Mouse (Mus musculus): ENCODE data around the gene Phactr1.
"Not testable (repeated sequence)": the region's sequence is repeated elsewhere in the genome, so short reads cannot be mapped to it uniquely, and the experiment has no call there.

The Phactr1 gene

DNA sequence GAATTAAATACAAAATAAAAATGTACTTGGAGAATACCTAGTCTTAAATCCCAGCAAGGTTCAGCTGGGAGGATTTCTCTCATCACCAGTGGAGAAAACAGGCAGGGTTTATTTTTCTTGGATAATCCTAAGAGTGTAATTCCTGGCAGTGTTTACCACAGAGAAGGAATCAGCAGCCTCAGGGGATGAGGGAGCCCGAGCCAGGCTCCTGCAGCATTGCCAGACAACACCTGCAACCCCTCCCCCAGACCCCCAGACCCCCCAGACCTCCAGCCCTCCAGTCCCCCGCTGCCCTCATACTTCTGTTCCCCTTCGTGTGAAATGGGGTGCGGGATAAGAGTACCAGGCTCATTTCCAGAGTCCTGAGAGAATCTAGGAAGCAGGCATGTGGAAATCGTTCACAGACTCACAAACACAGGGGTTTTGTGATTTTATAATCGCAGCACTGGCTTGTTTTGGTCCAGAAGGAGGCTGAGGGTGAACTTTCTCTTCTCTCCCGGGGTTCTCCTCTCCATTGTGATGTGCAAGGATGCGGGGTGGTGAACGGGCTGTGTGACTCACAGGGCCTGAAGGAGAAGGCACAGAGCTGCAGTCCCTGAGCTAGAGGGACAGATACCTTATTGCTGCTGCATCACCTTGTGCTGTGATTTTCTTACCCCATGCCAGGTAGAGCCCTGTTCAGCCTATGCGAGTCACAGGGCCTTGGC lies 249.3 kb downstream of the Phactr1 start:
- peak; percentile 23 for DNase-seq (ENCODE audit: low read depth)

DNA sequence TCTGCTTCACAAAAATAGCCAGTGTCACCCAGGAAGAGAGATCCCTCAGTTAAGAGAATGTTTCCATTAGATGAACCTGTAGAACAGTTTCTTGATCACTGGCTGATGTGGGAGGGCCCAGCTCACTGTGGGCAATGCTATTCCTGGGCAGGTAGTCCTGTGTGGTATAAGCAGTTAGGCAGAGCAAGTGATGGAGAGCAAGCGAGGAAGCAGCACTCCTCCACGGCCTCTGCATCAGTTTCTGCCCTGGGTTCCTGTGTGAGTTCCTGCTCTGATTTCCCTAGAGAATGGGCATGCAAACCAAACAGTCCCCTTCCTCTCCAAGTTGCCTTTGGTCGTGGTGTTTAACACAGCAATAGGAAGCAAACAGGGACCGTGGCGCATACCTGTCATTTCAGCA lies 251.6 kb downstream of the Phactr1 start:
- DNase-seq (ENCODE audit: low read depth), result no peak

DNA sequence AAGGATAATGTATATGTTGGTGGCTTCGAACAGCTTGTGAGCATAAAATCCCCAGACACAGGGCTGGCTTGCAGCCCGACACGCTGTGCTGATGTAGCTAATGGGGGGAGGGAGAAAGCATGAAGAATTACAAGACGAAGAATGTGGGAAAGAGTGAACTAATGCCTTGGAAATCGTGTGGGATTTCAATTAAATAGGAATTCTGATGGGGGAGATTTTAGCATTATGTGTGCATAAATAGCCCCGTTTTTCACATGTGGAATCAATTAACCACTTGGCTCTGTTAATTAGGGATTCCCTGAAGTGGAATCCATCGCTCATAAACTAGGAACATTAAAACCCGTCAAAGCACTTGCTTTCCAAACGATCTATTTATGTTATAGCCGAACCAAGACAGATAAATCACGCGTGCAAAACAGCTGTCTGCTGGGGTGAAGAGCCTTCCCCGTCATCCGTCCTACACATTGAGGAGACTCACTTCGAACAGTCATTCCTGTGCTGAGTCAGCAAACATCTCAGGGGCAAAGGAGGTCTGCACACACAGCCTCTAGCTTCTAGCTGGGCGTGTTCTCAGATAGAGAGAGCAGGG lies 254.2 kb downstream of the Phactr1 start:
- DNase-seq (ENCODE audit: low read depth), result no peak

DNA sequence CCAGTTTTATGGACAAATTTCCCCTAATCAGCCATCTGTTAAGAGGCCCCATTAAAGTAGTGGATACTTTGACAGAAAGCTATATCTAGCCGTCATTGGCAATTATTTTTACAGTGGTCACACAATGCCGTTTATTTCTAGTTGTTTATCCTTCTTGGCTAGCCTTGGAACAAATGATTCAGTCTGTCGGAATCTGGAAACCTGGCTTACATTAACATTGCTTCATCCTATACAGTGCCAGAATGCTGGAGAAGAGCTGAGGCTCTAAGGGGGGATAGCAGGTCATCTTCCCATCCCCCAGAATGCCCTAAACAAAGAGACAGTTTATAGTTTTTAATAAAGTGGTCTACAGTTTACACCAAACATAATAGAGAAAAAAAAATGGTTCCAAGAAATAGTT lies 257.4 kb downstream of the Phactr1 start:
- DNase-seq (ENCODE audit: low read depth), result no peak

DNA sequence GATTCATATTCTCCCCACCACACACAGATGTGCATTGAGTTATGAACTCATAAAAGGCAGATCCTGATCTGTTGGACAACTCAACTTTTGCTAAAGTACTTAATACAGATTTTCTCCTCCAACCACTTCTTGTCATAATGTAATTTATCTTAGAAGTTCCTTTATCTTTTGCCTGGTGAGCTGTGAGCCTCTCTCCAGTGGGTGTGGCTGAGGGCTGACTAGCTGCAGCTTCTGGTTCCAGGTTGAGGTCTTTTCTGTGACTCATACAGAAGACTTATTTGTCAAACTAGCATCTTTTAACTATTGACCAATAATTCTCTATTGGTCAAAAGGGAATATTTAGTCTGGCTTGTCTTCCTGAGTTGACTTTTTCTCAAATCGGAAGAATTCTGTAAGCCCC lies 257.9 kb downstream of the Phactr1 start:
- DNase-seq (ENCODE audit: low read depth), result no peak

DNA sequence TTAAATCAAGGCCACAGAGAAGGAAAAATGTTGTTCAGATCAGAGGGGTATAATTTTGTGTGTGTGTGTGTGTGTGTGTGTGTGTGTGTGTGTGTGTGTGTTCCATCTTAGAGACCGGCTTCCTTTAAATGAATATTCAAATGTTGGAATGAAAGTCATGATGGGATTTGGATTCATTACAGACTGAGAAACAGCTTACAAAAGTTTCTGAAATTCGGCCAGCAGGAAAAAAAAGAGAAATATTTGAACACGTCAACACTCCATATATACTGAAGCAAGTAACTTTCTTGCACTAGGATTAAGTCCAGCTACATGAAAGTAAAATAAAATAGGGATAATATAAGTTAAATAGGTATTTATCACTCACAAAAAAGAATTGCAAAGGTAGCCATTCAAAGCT lies 259.8 kb downstream of the Phactr1 start:
- DNase-seq (ENCODE audit: low read depth), result no peak

DNA sequence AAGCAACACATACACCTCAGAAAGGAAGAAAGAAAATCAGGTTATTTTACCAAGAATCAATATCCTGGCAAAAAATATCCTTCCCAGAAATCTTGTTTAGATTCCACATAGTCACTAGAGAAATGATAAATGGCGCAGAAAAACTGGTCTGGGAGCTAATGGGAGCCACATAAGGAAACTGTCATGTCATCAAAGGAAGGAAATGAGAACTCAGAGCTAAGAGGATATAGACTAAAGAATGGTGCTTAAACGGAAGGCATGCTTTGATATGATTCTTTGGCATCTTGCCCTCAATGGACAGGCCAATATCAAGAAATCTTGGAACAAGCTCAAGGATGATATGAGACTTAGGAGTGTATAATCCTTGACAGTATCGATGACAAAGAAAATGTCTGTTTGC lies 263.7 kb downstream of the Phactr1 start:
- no peak for DNase-seq (ENCODE audit: low read depth)

DNA sequence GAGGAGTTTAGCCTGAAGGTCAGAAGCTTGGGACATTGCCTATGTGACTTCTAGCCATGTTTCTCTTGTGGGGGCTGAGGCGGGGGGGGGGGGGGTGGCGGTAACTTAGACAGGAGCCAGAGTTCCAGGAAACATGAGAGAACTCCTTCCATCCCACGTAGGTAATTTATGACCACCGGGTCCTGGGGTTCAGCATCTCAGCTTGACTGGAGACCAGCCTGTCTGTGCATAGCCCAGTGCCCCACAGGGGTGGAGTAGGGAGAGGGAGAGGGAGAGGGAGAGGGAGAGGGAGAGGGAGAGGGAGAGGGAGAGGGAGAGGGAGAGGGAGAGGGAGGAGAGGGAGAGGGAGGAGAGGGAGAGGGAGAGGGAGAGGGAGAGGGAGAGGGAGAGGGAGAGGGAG lies 264.8 kb downstream of the Phactr1 start:
- not testable (repeated sequence) for DNase-seq (ENCODE audit: low read depth)

DNA sequence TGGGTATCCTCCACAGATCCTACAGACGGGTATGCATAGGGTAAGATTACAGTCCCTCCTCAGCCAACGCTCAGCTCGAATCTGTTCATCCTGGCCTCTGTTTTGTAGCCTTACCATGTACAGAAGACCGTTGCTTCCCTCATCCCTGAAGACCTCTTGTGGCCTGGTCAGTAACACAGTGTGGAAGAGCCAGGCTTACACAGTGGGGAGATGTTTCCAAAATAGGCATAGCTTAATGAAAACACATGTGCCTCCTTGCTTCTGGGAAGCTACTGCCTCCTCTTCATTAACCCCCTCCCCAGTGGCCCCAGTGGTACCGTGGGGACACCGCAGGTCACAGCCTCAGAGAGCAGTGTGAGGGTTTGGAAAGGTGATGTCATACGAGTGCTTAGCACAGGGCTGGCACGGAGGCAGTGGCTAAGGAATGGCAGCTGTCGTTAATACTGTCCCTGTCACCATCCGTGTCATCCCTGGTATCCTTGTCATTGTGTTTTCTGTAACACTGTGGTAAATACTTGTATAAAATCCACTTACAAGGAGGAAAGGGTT lies 268.4 kb downstream of the Phactr1 start:
- no peak for DNase-seq (ENCODE audit: low read depth)

DNA sequence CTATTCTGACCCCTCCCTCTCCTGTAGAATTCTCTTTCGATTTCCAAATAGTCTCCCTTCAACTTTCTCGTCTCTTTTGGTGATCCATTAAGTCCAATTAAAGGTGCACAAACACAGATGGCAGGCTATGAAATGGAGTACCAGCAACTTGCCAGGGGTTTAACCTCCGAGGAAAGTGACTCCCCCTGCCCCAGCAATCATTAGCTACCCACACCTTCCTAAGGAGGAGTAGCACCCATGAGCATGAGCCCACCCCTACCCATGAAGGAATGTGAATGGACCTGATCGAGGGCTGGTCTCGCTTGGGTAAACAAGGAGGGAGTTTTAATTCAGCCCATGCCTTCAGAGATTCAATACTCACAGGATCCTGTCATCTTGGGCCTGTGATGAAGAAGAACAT lies 268.9 kb downstream of the Phactr1 start:
- no peak for DNase-seq (ENCODE audit: low read depth)

DNA sequence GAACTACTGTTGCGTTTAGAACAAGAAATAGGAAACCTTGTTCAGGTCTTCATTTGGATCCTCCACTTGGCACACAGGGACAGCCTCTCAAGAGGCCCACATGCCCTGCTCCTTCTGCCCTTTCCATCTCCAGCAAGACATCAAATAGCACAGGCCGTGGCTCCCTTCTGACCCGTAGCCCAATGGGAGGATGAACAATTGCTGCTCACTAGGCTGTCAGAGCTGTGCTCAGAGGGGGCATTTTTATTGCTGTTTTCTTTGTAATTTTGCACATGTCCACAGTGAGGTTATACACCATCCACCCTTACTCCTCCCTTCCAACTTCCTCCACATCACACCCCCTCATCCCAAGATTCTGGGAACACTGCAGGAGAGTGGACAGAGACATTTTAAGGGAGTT lies 269.6 kb downstream of the Phactr1 start:
- no peak for DNase-seq (ENCODE audit: low read depth)

DNA sequence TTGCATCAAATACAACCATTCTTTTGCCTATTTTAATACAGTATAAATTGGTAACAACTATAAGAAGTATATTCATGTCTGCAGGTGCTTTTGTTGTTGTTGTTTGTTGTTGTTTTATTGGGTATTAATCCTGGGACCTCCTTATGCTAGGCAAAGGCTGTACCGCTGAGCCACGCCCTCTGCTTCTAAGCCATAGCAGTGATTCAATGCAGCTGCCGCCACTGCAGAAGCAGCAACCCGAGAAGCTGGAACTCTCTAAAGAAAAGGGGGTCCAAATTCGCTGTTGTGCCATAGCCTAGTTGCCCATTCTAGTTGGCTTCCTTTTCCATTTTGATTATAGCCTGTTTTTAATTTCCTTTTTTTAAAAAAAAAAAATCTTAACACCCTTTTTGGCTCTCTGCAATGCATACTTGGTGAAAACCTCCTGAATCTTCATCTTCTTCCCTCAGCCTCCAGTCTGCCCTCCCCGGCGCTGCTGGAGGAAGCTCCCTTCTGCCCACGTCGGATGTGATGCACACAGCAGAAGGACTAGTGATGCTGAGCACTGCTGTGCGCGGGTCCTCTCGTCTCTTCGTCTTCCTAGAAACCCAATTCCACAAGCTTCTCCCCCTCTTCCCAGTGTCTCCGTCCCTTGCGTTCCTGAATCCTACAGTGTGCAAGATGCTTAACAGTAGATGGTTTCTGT lies 271.8 kb downstream of the Phactr1 start:
- DNase-seq (ENCODE audit: low read depth), result no peak

DNA sequence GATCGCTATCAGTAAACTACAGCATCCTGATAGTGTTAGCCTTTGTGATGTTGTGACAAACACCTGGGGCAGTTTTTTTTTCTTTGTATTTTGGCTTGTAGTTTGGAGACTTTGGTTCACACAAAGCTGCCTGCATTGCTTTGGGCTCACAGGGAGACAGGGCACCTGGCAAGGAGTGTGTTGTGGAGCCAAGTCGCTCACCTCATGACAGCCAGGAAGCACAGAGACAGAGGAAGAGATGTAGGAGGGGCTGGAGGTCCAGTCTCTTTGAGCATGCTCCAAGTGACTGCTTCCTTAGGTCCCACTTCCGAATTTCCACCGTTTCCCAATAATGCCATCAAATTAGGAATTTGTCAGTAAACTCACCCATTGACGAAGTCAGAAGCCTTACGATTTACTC lies 272.6 kb downstream of the Phactr1 start:
- DNase-seq (ENCODE audit: low read depth), result no peak

DNA sequence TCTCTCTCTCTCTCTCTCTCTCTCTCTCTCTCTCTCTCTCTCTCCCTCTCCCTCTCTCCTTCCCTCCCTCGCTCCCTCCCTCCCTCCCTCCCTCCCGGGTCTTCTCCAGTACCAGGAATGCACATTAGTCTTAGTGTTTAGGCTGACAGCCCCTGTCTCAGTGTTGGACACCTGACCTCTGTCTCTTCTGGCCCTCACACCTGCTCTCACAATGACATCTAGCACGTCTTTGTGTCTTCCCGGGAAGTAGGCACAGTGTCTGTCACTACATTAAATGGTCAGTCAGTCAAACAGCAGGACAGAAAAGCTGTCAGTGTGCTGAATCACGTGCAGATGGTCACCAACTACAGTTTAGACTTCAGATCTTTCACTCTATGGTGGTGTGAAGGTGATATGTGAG lies 273.7 kb downstream of the Phactr1 start:
- DNase-seq (ENCODE audit: low read depth), result no peak

DNA sequence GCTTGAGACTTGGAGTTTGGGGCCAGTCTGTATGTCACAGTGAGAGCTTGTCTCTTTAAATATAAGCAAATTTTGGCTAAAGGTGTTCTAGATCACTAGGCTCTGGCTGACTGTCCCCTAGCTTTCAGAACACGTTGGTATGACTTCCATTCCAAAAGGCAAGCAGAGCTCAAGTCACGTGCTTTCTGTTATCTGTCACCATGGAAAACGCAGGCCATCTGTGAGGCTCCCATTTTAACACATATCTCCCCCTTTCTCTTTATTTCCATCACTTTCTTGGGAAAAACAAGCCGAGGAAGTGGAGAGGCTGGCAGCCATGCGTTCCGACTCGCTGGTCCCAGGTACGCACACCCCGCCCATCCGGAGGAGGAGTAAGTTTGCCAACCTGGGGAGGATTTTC lies 275.9 kb downstream of the Phactr1 start:
- DNase-seq (ENCODE audit: low read depth), result no peak

DNA sequence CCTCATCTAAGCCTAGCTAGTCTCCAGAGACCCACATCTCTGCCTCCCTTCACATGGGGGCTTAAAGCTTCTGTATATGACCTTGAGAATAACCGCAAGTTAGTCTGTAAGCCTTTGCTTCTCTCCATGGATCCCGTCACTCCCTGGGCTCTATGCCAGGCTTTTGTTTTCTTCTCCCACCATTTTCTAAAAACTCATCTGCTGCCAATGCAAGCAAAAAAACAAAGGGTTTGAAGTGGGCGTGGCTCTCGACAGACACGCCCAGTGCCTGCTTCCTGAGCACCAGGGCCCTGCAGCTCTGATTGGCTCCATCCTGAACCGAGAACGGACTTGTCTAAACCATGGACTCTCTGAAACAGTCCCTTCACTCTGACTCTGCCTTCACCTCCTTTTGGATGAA lies 277.4 kb downstream of the Phactr1 start:
- DNase-seq (ENCODE audit: low read depth), result no peak

DNA sequence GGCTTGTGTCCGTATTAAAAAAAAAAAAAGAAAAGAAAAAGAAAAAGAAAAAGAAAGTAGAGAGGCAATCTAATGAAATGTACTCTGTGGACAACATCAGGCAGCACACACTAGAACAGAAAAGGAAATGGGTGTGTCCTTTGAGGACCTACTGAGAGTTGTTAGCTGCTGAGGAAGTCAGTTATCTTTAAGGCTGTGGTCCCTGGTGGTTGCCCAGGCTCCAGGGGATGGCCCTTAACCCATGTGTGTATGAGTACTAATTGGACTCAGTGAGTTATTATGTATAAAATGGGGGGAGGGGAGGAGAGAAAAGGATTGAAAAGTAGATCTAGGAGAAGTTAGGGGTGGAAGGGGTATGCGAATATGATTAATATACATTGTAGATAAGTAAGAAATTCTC lies 278.4 kb downstream of the Phactr1 start:
- no peak for DNase-seq (ENCODE audit: low read depth)

DNA sequence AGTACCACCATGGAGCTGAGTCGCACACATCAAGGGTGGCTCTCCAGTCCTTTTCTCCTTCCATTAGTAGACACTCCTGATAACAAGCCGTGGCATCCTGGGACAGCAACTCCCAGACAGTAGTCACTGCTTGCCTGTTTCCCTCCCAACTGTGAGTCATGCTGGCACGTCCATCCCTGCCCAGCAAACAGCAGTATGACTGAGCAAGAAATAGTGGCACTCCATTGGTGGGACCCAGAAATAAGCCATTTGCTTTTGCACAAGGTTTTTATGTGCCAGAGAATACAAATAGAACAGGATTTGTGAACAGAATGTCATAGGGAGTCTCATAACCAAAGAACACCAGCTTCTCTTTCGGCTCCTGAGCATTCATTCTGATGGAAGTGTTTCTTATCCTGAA lies 281.1 kb downstream of the Phactr1 start:
- DNase-seq (ENCODE audit: low read depth), result no peak

DNA sequence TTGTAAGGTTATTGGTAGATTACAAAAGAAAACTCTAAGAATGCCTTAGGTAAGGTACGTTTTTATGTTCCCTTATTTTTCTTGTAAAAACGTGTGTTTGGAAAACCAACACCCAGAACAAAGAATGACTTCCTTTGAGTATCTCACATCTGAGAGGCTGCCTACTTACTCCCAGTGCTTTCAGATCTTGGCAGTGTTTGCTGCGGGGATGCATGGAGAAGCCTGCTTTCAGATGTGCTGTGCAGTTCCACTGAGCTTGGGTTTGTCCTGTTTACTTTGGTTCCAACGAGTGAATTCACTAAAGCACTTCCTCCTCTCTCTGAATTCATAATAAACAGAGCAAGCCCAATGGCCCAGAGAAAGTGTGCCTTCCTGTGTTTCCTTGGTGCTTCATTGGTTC lies 288.1 kb downstream of the Phactr1 start:
- DNase-seq (ENCODE audit: low read depth), result no peak

DNA sequence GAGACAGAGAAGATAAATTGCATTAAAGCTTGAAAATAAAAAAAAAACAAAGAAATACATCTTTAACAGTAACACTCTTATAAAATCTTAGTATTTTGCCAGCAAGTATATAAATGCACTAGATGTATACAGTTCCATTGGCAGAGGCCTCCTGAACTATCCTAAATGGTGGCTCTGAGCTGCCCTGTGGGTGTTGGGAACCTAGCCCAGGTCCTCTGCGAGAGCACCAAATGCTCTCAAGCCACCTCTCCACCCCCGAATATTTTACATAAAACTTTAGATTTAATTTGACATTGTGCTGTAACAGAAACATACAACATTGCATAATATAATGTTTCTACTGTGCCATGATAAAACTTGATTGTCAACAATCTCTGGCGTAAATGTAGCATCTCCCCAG lies 293.1 kb downstream of the Phactr1 start:
- DNase-seq (ENCODE audit: low read depth), result no peak

DNA sequence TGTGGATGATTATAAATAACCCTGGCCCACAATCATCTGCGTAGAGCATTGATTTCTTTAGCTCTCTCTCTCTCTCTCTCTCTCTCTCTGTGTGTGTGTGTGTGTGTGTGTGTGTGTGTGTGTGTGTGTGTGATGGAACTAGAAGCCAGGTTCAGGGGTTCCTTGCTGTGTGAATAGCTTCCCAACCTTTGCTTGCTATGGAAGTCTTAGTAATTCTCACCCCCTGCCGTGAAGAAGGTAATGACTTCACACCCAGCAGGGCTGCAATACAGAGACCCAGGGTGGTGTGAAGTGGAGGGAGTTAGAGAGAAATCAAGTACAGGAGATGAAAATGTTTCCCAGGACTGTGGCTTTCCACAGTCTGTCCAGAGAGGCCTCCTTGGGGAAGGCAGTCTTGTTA lies 293.5 kb downstream of the Phactr1 start:
- no peak for DNase-seq (ENCODE audit: low read depth)

DNA sequence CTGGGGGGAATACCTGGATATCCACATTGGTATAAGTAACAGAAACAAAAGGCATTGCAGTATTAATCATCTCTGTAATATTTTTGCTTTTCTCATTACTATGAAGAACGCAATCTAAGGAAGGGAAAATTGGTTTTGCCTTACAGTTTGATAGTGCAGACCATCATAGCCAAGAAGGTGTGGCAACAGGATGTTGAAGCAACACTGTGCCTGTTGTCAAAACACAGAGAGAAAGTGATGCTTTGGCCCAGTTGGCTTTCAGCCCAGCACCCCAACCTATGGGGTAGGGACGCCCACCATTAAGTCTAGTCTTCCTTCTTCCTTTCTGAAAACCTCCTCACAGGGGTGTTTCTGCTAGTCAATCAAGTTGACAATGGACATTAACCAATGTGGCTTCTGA lies 294.1 kb downstream of the Phactr1 start:
- DNase-seq (ENCODE audit: low read depth), result no peak

DNA sequence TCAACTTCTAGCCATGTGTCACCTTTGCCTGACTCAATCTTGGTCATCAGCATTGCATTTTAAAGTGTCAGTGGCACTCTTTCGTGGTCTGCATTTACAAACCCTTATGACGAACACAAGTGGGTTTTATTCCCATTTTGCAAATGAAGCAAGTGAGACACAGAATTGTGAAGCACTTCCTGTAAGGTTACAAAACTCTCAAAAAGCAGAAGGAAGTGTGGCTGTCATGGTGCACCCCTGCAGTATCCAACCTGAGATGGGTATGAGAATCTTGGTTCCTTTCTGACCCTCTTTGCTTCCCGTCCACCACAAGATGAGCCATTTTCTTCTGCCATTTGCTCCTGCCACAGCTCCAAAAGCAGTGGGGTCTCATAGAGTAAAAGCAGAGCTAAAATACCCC lies 295.7 kb downstream of the Phactr1 start:
- DNase-seq (ENCODE audit: low read depth), result no peak

Data from fibroblast of lung, adult 2 months (primary cell).